Mouse (Mus musculus) heart, adult 2 months (tissue): ENCODE measurements around the gene Ankrd66. TPM values are rescaled to one million over a fixed set of nuclear protein-coding genes. Genes with fewer than 3 reads are reported as not detected.
A peak's percentile ranks its signal among the peaks of the same experiment; 100 is the strongest.

Experiments used
- DNase-seq, 2 experiments: peaks; one replicate each; pipeline ENCODE4 v3.0.0; 2021
- H3K27ac ChIP-seq: fragments of 200-600 bp; 2 replicates; pipeline ENCODE4 v1.8.1; 2022
- H3K27me3 ChIP-seq: fragments of 200-500 bp; 2 replicates; pipeline ENCODE4 v1.6.1; 2012; ENCODE audit warnings: mild to moderate bottlenecking, low read length, inconsistent platforms, mixed read lengths; ENCODE audit not compliant: control insufficient read depth, insufficient read depth
- H3K36me3 ChIP-seq: fragments of 200-500 bp; 2 replicates; pipeline ENCODE4 v1.6.1; 2012; ENCODE audit warnings: low read length, inconsistent platforms; ENCODE audit not compliant: control insufficient read depth, insufficient read depth
- H3K4me1 ChIP-seq: fragments of 200-500 bp; 2 replicates; pipeline ENCODE4 v1.6.1; 2011; ENCODE audit warnings: low read length; ENCODE audit not compliant: control insufficient read depth, insufficient read depth
- H3K4me3 ChIP-seq: fragments of 200-600 bp; 2 replicates; pipeline ENCODE4 v1.8.1; 2022
- H3K79me2 ChIP-seq: fragments of 200-500 bp; replicated peaks from 2 replicates; pipeline ENCODE4 v1.6.1; 2012; ENCODE audit warnings: mild to moderate bottlenecking, inconsistent platforms, low read length, moderate library complexity, mixed read lengths; ENCODE audit not compliant: control insufficient read depth, insufficient read depth
- H3K9ac ChIP-seq: fragments of 200-500 bp; 2 replicates; pipeline ENCODE4 v1.6.1; 2012; ENCODE audit warnings: low read depth, mild to moderate bottlenecking, control low read depth, inconsistent platforms, low read length, mixed read lengths
- CTCF ChIP-seq: fragments of 200-600 bp; IDR thresholded peaks from 2 replicates; pipeline ENCODE4 v1.8.1; 2022; ENCODE audit warnings: antibody characterized with exemption, mild to moderate bottlenecking, moderate library complexity
- EP300 ChIP-seq: fragments of 200-500 bp; IDR thresholded peaks from 2 replicates; pipeline ENCODE4 v1.6.1; 2011; ENCODE audit warnings: low read depth, low read length, control low read depth; ENCODE audit not compliant: insufficient read depth
- POLR2A ChIP-seq: fragments of 200-500 bp; IDR thresholded peaks from 2 replicates; pipeline ENCODE4 v1.6.1; 2011; ENCODE audit warnings: mild to moderate bottlenecking, low read depth, low read length, control low read depth; ENCODE audit not compliant: insufficient read depth
- WGBS: fragments of 180-500 bp; shearing (Covaris S2); methylation state at CpG from one replicate; pipeline ENCODE4 v1.1.7; 2018; 5-methylcytosine and 5-hydroxymethylcytosine counted together
- intact Hi-C: fragments of 180-260 bp; cut with DNase I; formaldehyde crosslinking; loops from one replicate; pipeline ENCODE4 v1.15.1; 2025
- polyA plus RNA-seq: library from polyadenylated mRNA; depleted of rRNA; stranded (reverse); fragments of >200 nt; gene quantifications from 2 replicates; pipeline ENCODE4 v1.2.3, GENCODE M21; 2012
- total RNA-seq, 2 experiments: library from RNA; stranded (reverse); gene quantifications; 2 replicates each; pipeline ENCODE4 v1.2.3; 2021

Ankrd66 gene
- total and polyA plus RNA-seq, 3 experiments, result 0.25 TPM; not detected in 2

DNA sequence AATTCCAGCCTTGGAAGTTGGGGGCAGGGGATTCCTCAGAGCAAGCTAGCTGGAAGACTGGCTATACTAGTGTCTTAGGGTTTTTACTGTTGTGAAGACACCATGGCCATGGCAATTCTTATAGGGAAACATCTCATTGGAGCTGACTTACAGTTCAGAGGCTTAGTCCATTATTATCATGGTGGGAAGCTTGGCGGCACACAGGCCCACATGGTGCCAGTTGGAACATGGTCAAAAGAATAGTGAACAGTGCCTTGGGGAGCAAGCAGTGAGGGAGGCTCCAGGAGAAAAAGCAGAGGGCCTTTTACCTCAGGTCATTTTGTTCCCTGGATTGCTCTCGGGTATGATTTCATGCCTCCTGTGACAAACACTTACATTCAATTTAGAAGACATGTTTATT lies 12.9 kb downstream of the Ankrd66 start:
- 87% methylated on average over 2 of the region's 2 CpGs for WGBS
- no peak overlapping the region for H3K9ac ChIP-seq
- no peaks in the 10 kb centered on the region for H3K36me3 ChIP-seq
- H3K79me2 ChIP-seq, result no peaks in the 10 kb centered on the region
- H3K4me3 ChIP-seq, result no peak overlapping the region
- DNase-seq, result no peak
- intact Hi-C loops, result loop anchor here (10.0 kb wide), 1 partner anchor 54 kb away; no protein-coding TSS in a partner anchor
- TF ChIP-seq CTCF, result no peak
- no peak for TF ChIP-seq POLR2A
- TF ChIP-seq EP300, result no peak
- H3K4me1 ChIP-seq, result no peaks in the 10 kb centered on the region
- no peak overlapping the region for H3K27ac ChIP-seq
- no peaks in the 10 kb centered on the region for H3K27me3 ChIP-seq

DNA sequence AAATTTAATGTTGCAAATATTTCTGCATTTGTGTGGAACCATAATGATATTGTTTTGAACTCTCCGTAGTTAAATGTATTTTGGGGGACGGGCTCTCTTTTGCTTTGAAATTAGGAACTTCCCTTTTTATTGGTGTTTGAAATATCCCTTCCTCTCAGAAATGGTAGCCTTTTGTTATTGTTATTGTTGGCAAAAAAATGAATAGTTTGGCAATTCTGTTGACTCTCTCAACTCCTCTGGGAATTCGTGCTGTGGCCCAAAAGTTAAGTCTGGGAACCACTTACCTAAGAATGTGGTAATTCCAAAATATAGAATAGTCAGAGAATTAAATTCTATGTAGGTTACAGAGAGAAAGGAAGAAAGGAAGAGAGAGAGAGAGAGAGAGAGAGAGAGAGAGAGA lies 23.3 kb downstream of the Ankrd66 start:
- no peak overlapping the region for H3K9ac ChIP-seq
- no peaks in the 10 kb centered on the region; the same call in 1 of the 2 replicates for H3K27me3 ChIP-seq
- H3K4me3 ChIP-seq, result no peak overlapping the region
- H3K36me3 ChIP-seq, result no peaks in the 10 kb centered on the region
- H3K4me1 ChIP-seq, result no peaks in the 10 kb centered on the region; the same call in 1 of the 2 replicates
- 43% methylated on average over 3 of the region's 3 CpGs for WGBS
- intact Hi-C loops, result no loop called here
- no peak for TF ChIP-seq EP300
- TF ChIP-seq CTCF, result no peak
- TF ChIP-seq POLR2A, result no peak
- no peak for DNase-seq
- H3K27ac ChIP-seq, result no peak overlapping the region
- no peaks in the 10 kb centered on the region for H3K79me2 ChIP-seq

DNA sequence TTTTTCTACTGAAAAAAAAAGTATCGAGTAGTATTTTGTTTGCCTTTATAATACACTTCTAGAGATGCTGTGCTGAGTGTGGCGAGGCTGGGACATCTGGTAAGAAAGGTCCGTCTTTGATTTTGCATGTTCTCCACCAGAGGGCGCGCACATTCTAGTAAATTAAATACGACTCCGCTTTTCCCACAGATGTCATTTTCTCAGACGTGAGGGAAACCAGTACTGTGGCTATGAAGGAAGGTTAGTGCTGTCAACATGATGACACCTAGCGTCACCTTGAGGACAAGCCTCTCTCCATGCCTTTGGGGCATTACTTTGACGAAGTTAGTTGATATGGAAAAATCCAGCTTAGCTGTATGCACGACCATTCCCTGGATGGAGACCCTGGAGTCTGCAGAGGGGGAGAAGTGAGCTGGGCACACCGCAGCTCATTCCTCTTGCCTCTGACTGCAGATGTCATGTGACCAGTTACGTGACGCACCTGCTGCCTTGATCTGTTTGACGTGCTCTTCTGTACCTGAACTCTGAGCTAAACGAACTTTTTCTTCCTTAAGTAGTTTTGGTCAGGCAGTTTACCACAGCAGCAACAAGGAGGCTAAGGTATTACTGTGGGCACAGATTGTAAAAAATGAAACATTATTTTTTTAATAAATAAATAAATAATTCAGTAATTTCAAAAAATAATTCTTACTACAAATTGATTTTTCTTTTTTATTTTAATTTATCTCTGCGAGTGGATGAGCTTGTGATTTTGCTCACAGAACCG lies 24.6 kb downstream of the Ankrd66 start:
- Histone ChIP-seq H3K4me1 (no peaks in the 10 kb centered on the region; the same call in 1 of the 2 replicates), H3K27me3 (no peaks in the 10 kb centered on the region; the same call in 1 of the 2 replicates), H3K9ac (no peak overlapping the region), H3K27ac (no peak overlapping the region), H3K4me3 (no peak overlapping the region), H3K36me3 (no peaks in the 10 kb centered on the region), H3K79me2 (no peaks in the 10 kb centered on the region)
- WGBS, result 29% methylated on average over 18 of the region's 18 CpGs
- peak; percentile 45 to 63 for DNase-seq
- intact Hi-C loops, result loop anchor here (1.0 to 2.0 kb wide), 3 partner anchors 87 to 612 kb away; no protein-coding TSS in a partner anchor
- peak; percentile 84 for TF ChIP-seq CTCF
- TF ChIP-seq POLR2A, result no peak
- TF ChIP-seq EP300, result 0 out of 2 replicates have a peak, but pooled peaks have one; percentile 35

DNA sequence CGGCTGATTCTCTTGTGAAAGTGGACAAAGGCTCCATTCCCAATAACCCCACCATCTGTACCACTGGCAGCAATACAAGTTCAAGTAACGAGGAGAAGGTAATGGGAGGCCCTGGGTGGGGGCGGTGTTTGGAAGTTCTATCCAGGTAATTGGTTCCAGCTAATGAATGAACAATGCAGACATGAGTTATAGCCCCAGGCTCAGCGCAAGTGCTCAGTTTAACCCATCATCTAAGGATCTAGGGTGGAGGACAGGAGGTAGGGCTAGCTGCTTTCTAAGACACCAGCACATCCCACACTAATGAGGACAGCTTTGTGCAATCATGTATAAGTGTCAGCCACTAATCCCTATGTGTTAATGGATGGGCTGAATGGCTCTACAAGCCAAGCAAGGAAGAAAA lies 32.7 kb downstream of the Ankrd66 start:
- H3K27ac ChIP-seq, result no peak overlapping the region
- no peaks in the 10 kb centered on the region for H3K36me3 ChIP-seq
- intact Hi-C loops, result no loop called here
- WGBS, result 84% methylated on average over 4 of the region's 4 CpGs
- H3K79me2 ChIP-seq, result no peaks in the 10 kb centered on the region
- TF ChIP-seq EP300 (no peak), POLR2A (no peak), CTCF (no peak)
- no peak overlapping the region for H3K9ac ChIP-seq
- DNase-seq, result no peak
- H3K27me3 ChIP-seq, result no peaks in the 10 kb centered on the region
- no peak overlapping the region for H3K4me3 ChIP-seq
- H3K4me1 ChIP-seq, result no peaks in the 10 kb centered on the region

DNA sequence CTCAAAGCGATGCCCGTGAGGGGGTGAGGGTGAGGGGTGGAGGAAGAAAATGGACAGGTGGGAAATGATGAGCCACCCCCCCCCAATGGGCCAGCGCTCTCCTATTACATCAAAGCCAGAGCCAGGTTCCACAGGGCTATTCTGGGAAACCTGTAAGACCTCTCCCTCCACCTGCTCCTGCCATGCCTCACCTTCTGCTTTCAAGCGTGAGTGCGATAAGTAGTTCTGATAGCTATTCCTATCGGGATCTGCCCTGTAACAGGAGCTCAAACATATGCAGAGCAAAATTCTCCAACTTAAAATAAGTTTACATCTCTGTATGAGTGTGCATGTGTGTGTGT lies 38.9 kb downstream of the Ankrd66 start:
- Histone ChIP-seq H3K27me3 (no peaks in the 10 kb centered on the region), H3K4me1 (no peaks in the 10 kb centered on the region), H3K9ac (no peak overlapping the region), H3K4me3 (no peak overlapping the region), H3K79me2 (no peaks in the 10 kb centered on the region), H3K36me3 (no peaks in the 10 kb centered on the region), H3K27ac (no peak overlapping the region)
- intact Hi-C loops, result no loop called here
- TF ChIP-seq EP300 (no peak), CTCF (no peak), POLR2A (no peak)
- no peak for DNase-seq
- WGBS, result 76% methylated on average over 6 of the region's 6 CpGs

DNA sequence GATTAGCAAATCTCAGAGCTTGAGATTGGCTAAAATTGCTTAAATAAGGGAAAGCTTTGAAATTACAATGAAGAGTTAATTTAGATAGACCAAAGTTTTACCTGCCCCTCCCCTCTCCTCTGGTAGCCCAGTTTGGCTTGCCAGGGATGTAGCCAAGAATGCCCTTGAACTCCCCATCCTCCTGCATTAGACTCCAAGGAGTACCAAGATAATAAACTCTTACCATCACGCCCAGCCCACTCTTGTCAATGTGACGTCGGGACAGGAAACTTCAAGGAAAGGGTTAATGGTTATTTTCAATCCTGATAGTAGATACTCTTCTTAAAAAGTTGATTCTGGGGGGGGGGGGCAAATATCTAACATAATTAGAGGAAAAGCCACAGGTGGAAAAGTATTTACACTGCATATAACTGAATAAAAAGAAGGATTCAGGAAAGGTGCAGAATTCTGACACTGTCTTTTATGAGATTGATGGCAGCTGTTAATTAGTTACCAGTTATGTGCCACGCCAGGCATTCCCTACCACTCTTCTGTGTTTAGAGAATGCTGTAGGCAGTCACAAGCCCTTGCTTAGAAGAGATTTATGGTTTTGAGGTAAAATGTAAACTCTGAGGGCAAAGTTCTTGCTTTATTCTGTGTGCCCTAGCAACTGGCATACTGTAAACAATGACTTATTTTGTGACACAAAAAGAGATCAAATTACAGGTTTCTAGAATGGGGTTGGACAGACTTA lies 39.4 kb downstream of the Ankrd66 start:
- Histone ChIP-seq H3K9ac (no peak overlapping the region), H3K27me3 (no peaks in the 10 kb centered on the region), H3K4me3 (no peak overlapping the region), H3K79me2 (no peaks in the 10 kb centered on the region), H3K27ac (no peak overlapping the region), H3K4me1 (no peaks in the 10 kb centered on the region), H3K36me3 (no peaks in the 10 kb centered on the region)
- intact Hi-C loops, result no loop called here
- DNase-seq, result no peak
- TF ChIP-seq EP300 (no peak), CTCF (no peak), POLR2A (no peak)
- WGBS, result 56% methylated on average over 4 of the region's 4 CpGs
